Mouse (Mus musculus): ENCODE data around the gene Itpr3.

GRCm38 (mm10) chr17:27051514-27051913 is 5.6 kb upstream of the Itpr3 start:
- TF ChIP-seq POLR2A (IDR thresholded peaks at IDR 0.05; ENCODE audit: extremely low read depth, insufficient read depth, low read length), result no peak
- no peak for TF ChIP-seq CTCF (IDR thresholded peaks at IDR 0.05; ENCODE audit: extremely low read depth, insufficient read depth, low read length)

Data from cortical plate, adult 2 months (tissue).